Mouse (Mus musculus): Measurements from ENCODE around the gene Ccne1. TPM values are rescaled to one million over a fixed set of nuclear protein-coding genes. Genes with fewer than 3 reads are reported as not detected.

The Ccne1 gene
- polyA plus RNA-seq, 1 experiment from 2014 or later, result 59.0 TPM

DNA sequence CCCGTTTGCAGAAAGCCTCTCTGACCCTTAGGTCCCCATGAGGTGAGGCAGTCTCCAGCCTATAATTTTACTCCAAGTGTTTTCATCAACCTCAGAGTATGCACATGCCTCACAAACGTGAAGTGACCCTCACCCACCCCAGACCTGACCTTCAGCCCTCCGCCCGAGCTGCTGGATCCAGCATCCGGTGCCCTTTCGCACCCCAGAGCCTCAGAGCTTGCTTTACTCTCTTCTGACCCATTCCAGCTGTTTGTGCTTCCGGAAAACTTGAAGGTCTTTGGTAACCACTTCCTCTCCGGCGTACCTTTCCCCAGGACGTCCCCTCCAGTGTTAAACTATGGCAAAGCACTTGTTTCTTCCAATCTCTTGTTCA, 912 bp upstream of the Ccne1 start:
- H3K36me3 ChIP-seq (ENCODE audit: control insufficient read depth, insufficient read depth), result peaks cover 5% of the 10 kb centered on the region
- 7% methylated on average over 10 of the region's 10 CpGs for WGBS (ENCODE audit: insufficient replicate concordance)

DNA sequence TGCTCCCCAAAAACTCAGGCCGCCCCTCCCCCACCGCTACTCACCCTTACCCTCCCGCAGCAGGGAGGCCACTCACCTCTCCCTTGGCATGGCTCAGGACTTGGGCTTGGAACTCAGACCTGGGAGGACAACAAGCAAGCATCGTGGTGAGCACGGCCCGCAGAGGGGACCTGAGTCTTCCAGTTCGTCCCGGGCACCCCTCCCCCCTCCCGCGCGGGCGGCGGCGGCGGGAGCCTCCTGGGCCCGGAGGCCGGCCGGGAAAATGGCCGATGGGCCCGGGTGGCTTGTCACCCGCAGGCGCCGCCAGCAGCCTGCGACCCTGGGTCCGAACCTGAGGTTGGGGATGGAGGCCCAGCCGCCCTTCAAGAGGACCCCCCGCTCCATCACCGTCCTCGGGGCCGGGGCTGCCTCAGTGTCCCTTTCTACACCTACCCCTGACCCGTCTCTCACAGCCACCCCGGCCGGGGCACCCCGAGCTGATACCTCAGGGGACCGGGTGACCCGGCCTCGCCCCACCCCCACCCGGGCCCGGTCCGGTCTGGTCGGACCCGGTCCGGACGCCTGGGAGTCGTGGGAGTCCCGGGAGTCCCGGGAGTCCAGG, 523 bp downstream of the Ccne1 start:
- H3K9ac ChIP-seq (ENCODE audit: low read depth, low read length), result peak overlapping the region; percentile 86
- peak overlapping the region; percentile 91 for H3K4me3 ChIP-seq (ENCODE audit: low read depth, low read length)
- no peaks in the 10 kb centered on the region for H3K9me3 ChIP-seq (replicated peaks; ENCODE audit: control insufficient read depth, low read length)
- H3K4me1 ChIP-seq (ENCODE audit: control insufficient read depth, low read depth, low read length), result peaks cover 36% of the 10 kb centered on the region
- peaks cover 18% of the 10 kb centered on the region for H3K36me3 ChIP-seq (ENCODE audit: control insufficient read depth, insufficient read depth)
- under 1% methylated on average over 47 of the region's 47 CpGs for whole genome bisulfite sequencing (ENCODE audit: insufficient replicate concordance)
- no peak for ATAC-seq (ENCODE audit: low read depth)
- H3K4me2 ChIP-seq (ENCODE audit: low read depth, low read length), result peak overlapping the region; percentile 97
- peak overlapping the region; percentile 82 for H3K27ac ChIP-seq (ENCODE audit: low read length)
- H3K27me3 ChIP-seq (ENCODE audit: control insufficient read depth, insufficient read depth, low read depth, low read length), result no peaks in the 10 kb centered on the region

More for the DNA sequence above, 912 bp upstream of the Ccne1 start:
- H3K27me3 ChIP-seq (ENCODE audit: control insufficient read depth, insufficient read depth, low read depth, low read length), result no peaks in the 10 kb centered on the region
- no peak for ATAC-seq (ENCODE audit: low read depth)
- H3K9ac ChIP-seq (ENCODE audit: low read depth, low read length), result peak overlapping the region; percentile 57
- H3K4me3 ChIP-seq (ENCODE audit: low read depth, low read length), result peak overlapping the region; percentile 91
- H3K4me1 ChIP-seq (ENCODE audit: control insufficient read depth, low read depth, low read length), result peaks cover 31% of the 10 kb centered on the region
- H3K9me3 ChIP-seq (replicated peaks; ENCODE audit: control insufficient read depth, low read length), result no peaks in the 10 kb centered on the region
- peak overlapping the region; percentile 97 for H3K4me2 ChIP-seq (ENCODE audit: low read depth, low read length)
- H3K27ac ChIP-seq (ENCODE audit: low read length), result peak overlapping the region; percentile 58; the same call in 1 of the 2 replicates

DNA sequence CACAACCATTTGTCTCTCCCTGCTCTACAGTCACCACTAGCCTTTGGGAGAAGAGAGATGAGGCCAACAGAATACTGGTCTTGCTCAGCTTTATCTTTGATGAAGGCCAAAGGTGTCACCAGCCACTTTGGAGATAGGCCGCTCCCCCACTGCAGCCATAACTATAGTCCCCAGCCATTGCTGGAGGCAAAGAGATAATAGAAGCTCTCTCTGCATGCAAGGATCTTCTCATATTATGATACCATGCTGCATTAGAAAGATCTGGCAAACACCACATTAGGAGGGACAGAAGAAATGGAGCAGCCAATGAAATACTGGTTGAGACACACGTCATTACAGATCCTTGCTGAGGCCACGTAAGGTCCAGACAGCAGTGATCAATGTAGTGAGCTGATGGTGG, 2.0 kb downstream of the Ccne1 start:
- peak overlapping the region; percentile 86 for H3K9ac ChIP-seq (ENCODE audit: low read depth, low read length)
- no peaks in the 10 kb centered on the region for H3K9me3 ChIP-seq (replicated peaks; ENCODE audit: control insufficient read depth, low read length)
- peaks cover 33% of the 10 kb centered on the region for H3K36me3 ChIP-seq (ENCODE audit: control insufficient read depth, insufficient read depth)
- peak overlapping the region; percentile 97 for H3K4me2 ChIP-seq (ENCODE audit: low read depth, low read length)
- peak overlapping the region; percentile 91 for H3K4me3 ChIP-seq (ENCODE audit: low read depth, low read length)
- H3K27ac ChIP-seq (ENCODE audit: low read length), result peak overlapping the region; percentile 82
- WGBS (ENCODE audit: insufficient replicate concordance), result 21% methylated on average over 3 of the region's 3 CpGs
- ATAC-seq (ENCODE audit: low read depth), result peak; percentile 58
- H3K4me1 ChIP-seq (ENCODE audit: control insufficient read depth, low read depth, low read length), result peaks cover 36% of the 10 kb centered on the region
- H3K27me3 ChIP-seq (ENCODE audit: control insufficient read depth, insufficient read depth, low read depth, low read length), result no peaks in the 10 kb centered on the region

DNA sequence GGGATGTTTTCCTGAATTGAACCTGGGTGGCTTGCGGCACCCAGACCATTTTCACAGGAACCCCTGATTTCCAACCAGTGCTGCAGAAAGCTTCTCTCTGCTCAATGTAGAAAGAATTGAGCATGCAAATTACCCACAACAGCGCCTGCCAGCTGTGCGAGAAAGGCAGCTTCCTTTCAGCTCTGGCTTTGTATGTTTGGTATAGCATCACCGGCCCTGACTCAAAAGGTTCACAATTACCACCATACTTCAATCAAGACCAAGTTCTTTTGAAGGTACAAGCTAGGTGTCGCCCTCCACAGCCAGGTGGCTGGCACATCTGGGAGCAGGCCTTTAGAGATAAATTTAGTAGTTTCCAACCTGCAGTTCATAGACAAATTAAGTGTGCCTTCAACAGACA, 3.2 kb downstream of the Ccne1 start:
- Histone ChIP-seq H3K9ac (ENCODE audit: low read depth, low read length) (0 out of 2 replicates have a peak overlapping the region, but pooled peaks have one; percentile 15), H3K4me1 (ENCODE audit: control insufficient read depth, low read depth, low read length) (peaks cover 36% of the 10 kb centered on the region), H3K9me3 (replicated peaks; ENCODE audit: control insufficient read depth, low read length) (no peaks in the 10 kb centered on the region), H3K27me3 (ENCODE audit: control insufficient read depth, insufficient read depth, low read depth, low read length) (no peaks in the 10 kb centered on the region), H3K4me2 (ENCODE audit: low read depth, low read length) (peak overlapping the region; percentile 97), H3K4me3 (ENCODE audit: low read depth, low read length) (peak overlapping the region; percentile 91), H3K27ac (ENCODE audit: low read length) (peak overlapping the region; percentile 4; the same call in 1 of the 2 replicates), H3K36me3 (ENCODE audit: control insufficient read depth, insufficient read depth) (peaks cover 46% of the 10 kb centered on the region)
- no peak for ATAC-seq (ENCODE audit: low read depth)
- WGBS (ENCODE audit: insufficient replicate concordance), result 76% methylated on average over 5 of the region's 5 CpGs

DNA sequence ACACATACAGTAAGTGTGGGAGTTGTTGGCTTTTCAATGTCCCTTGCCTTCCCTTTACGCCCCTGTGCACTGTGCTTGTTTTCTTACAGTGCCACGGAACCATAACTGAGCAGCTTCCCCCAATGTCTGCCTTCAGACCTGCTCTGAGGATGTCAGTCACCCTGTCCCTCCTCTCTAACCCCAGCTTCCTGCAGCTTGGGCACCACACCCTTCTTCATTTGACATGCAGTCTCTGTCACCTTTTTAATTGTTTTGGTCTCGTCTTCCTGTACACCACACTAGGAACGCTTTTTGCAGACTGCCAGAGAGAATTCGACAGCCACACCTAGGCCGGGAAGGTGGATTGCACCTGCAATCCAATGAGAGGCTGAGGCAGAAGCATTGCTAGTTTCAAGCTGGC, 13.0 kb downstream of the Ccne1 start:
- ATAC-seq (ENCODE audit: low read depth), result no peak

DNA sequence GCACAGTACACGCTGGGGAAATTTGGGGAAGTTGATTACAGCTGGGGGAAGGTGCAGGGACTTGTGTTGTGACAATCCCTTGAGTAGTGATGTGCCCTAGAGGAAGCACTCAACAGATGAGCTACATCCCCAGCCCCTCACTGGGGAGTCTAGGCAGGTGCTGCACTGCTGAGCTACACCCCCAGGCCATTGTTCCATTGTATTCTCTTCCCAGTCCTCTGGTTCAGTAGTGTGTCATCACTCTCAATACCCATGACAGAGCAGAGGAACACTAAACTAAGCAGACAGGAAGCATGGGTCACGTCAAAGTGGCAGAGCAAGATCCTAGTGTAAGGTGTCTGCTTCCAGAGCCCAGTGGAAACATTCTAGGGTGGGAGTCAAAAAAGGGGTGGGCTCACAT, 14.2 kb downstream of the Ccne1 start:
- Histone ChIP-seq H3K4me3 (ENCODE audit: low read depth, low read length) (no peak overlapping the region), H3K9me3 (replicated peaks; ENCODE audit: control insufficient read depth, low read length) (no peaks in the 10 kb centered on the region), H3K27me3 (ENCODE audit: control insufficient read depth, insufficient read depth, low read depth, low read length) (no peaks in the 10 kb centered on the region), H3K27ac (ENCODE audit: low read length) (no peak overlapping the region), H3K4me2 (ENCODE audit: low read depth, low read length) (no peak overlapping the region), H3K36me3 (ENCODE audit: control insufficient read depth, insufficient read depth) (peaks cover 13% of the 10 kb centered on the region), H3K9ac (ENCODE audit: low read depth, low read length) (no peak overlapping the region), H3K4me1 (ENCODE audit: control insufficient read depth, low read depth, low read length) (peaks cover 2% of the 10 kb centered on the region)
- WGBS (ENCODE audit: insufficient replicate concordance), result 19% methylated on average over 2 of the region's 2 CpGs
- no peak for ATAC-seq (ENCODE audit: low read depth)

More for the DNA sequence above, 13.0 kb downstream of the Ccne1 start:
- Histone ChIP-seq H3K4me1 (ENCODE audit: control insufficient read depth, low read depth, low read length) (peaks cover 2% of the 10 kb centered on the region), H3K9ac (ENCODE audit: low read depth, low read length) (no peak overlapping the region), H3K4me3 (ENCODE audit: low read depth, low read length) (no peak overlapping the region), H3K27ac (ENCODE audit: low read length) (no peak overlapping the region), H3K36me3 (ENCODE audit: control insufficient read depth, insufficient read depth) (peaks cover 25% of the 10 kb centered on the region), H3K27me3 (ENCODE audit: control insufficient read depth, insufficient read depth, low read depth, low read length) (no peaks in the 10 kb centered on the region), H3K9me3 (replicated peaks; ENCODE audit: control insufficient read depth, low read length) (no peaks in the 10 kb centered on the region), H3K4me2 (ENCODE audit: low read depth, low read length) (no peak overlapping the region)
- WGBS (ENCODE audit: insufficient replicate concordance), result 54% methylated on average over 6 of the region's 6 CpGs

DNA sequence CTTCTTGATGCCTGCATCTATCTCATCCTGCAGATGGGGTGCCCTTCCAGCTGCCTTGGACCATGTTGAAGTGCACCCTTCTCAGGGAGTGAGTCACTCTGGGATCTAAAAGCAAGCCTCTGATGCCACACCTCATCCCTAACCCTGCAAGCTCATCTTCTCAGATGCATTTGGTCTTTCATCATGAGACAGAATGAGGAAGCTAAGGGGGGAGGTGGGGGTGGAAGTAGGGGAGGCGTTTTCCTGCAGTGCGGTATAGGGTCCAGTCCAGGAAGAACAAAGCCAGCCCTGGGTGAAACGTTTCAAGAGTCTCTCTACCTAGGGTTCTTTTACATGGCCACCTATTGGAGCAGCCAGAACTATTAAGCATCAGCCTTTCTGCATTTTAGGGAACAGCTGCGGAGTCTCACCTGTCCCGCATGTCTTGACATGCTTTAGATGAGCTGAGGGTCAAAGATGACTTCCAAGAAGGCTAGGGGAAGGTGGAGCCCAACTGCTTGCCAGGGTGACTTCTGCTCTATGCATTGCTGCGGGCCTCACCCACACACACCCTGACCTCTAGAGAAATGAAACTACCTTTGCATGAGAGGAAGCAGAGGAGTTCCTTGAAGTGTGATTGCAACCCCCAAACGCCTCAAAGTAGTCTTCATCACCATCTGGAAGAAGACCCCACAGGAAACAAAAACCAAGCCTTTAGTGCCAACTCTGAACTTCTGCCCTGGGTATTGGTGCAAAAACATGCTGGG, 17.2 kb downstream of the Ccne1 start:
- no peak overlapping the region for H3K4me2 ChIP-seq (ENCODE audit: low read depth, low read length)
- 33% methylated on average over 7 of the region's 7 CpGs for WGBS (ENCODE audit: insufficient replicate concordance)
- ATAC-seq (ENCODE audit: low read depth), result no peak
- no peak overlapping the region for H3K9ac ChIP-seq (ENCODE audit: low read depth, low read length)
- H3K27ac ChIP-seq (ENCODE audit: low read length), result no peak overlapping the region
- no peaks in the 10 kb centered on the region for H3K9me3 ChIP-seq (replicated peaks; ENCODE audit: control insufficient read depth, low read length)
- no peaks in the 10 kb centered on the region for H3K27me3 ChIP-seq (ENCODE audit: control insufficient read depth, insufficient read depth, low read depth, low read length)
- no peak overlapping the region for H3K4me3 ChIP-seq (ENCODE audit: low read depth, low read length)
- peaks cover 13% of the 10 kb centered on the region for H3K4me1 ChIP-seq (ENCODE audit: control insufficient read depth, low read depth, low read length)
- no peaks in the 10 kb centered on the region for H3K36me3 ChIP-seq (ENCODE audit: control insufficient read depth, insufficient read depth)

DNA sequence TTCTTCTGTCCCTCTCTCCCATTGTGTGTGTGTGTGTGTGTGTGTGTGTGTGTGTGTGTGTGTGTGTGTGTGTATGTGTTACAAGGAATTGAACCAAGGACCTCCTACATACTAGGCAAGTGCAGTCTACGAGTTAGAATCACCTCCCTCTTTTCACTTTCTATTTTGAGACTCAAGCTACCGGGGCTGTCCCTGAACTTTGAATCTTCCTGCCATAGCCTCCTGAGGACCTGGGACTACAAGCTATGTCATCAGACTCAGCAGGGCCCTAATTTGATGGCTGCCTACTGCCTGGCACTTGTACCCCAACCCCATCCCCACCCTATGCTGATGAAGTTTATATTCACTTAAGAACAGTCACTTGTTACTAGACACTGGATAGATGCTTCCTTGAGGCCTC, 18.9 kb downstream of the Ccne1 start:
- H3K27ac ChIP-seq (ENCODE audit: low read length), result no peak overlapping the region
- no peaks in the 10 kb centered on the region for H3K36me3 ChIP-seq (ENCODE audit: control insufficient read depth, insufficient read depth)
- peaks cover 19% of the 10 kb centered on the region for H3K4me1 ChIP-seq (ENCODE audit: control insufficient read depth, low read depth, low read length)
- 30% methylated on average over 2 of the region's 2 CpGs for WGBS (ENCODE audit: insufficient replicate concordance)
- no peak for ATAC-seq (ENCODE audit: low read depth)
- no peak overlapping the region for H3K4me2 ChIP-seq (ENCODE audit: low read depth, low read length)
- H3K9ac ChIP-seq (ENCODE audit: low read depth, low read length), result no peak overlapping the region
- H3K9me3 ChIP-seq (replicated peaks; ENCODE audit: control insufficient read depth, low read length), result no peaks in the 10 kb centered on the region
- no peaks in the 10 kb centered on the region for H3K27me3 ChIP-seq (ENCODE audit: control insufficient read depth, insufficient read depth, low read depth, low read length)
- H3K4me3 ChIP-seq (ENCODE audit: low read depth, low read length), result no peak overlapping the region

DNA sequence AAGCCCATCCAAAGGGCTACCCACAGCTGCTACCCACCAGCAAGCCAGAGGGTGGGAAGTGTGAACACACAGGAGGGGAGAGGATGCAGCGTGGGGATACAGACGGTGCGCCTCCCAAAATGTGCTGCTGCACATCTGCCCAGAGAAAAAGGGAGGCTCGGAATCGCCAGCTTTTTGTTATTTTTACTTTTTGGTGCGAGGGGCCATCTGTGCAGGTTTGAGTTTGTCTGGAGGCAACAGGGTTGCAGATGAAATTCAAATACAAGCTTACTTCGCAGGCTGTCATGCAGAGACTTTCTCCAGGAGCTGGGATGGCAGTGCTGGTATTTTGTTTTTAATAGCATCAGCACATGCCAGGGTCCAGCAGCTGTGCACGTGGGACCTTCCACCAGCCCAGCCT, 19.5 kb downstream of the Ccne1 start:
- H3K4me1 ChIP-seq (ENCODE audit: control insufficient read depth, low read depth, low read length), result peaks cover 19% of the 10 kb centered on the region
- WGBS (ENCODE audit: insufficient replicate concordance), result 71% methylated on average over 8 of the region's 8 CpGs

More for the DNA sequence above, 19.5 kb downstream of the Ccne1 start:
- no peaks in the 10 kb centered on the region for H3K36me3 ChIP-seq (ENCODE audit: control insufficient read depth, insufficient read depth)
- H3K27ac ChIP-seq (ENCODE audit: low read length), result no peak overlapping the region
- H3K4me3 ChIP-seq (ENCODE audit: low read depth, low read length), result no peak overlapping the region
- H3K9ac ChIP-seq (ENCODE audit: low read depth, low read length), result no peak overlapping the region
- H3K27me3 ChIP-seq (ENCODE audit: control insufficient read depth, insufficient read depth, low read depth, low read length), result no peaks in the 10 kb centered on the region
- H3K4me2 ChIP-seq (ENCODE audit: low read depth, low read length), result no peak overlapping the region
- no peak for ATAC-seq (ENCODE audit: low read depth)
- no peaks in the 10 kb centered on the region for H3K9me3 ChIP-seq (replicated peaks; ENCODE audit: control insufficient read depth, low read length)
